Mouse (Mus musculus): ENCODE measurements around the gene Etv6. TPM values are rescaled to one million over a fixed set of nuclear protein-coding genes. Genes with fewer than 3 reads are reported as not detected.
A peak's percentile ranks its signal among the peaks of the same experiment; 100 is the strongest.
"Not testable (repeated sequence)": the region's sequence is repeated elsewhere in the genome, so short reads cannot be mapped to it uniquely, and the experiment has no call there.

The Etv6 gene
- polyA plus RNA-seq (2015; fragmentation: Nextera tagmentation; extraction: Ambion mirVana), result 3.0 and 3.8 TPM in 2 replicates

DNA sequence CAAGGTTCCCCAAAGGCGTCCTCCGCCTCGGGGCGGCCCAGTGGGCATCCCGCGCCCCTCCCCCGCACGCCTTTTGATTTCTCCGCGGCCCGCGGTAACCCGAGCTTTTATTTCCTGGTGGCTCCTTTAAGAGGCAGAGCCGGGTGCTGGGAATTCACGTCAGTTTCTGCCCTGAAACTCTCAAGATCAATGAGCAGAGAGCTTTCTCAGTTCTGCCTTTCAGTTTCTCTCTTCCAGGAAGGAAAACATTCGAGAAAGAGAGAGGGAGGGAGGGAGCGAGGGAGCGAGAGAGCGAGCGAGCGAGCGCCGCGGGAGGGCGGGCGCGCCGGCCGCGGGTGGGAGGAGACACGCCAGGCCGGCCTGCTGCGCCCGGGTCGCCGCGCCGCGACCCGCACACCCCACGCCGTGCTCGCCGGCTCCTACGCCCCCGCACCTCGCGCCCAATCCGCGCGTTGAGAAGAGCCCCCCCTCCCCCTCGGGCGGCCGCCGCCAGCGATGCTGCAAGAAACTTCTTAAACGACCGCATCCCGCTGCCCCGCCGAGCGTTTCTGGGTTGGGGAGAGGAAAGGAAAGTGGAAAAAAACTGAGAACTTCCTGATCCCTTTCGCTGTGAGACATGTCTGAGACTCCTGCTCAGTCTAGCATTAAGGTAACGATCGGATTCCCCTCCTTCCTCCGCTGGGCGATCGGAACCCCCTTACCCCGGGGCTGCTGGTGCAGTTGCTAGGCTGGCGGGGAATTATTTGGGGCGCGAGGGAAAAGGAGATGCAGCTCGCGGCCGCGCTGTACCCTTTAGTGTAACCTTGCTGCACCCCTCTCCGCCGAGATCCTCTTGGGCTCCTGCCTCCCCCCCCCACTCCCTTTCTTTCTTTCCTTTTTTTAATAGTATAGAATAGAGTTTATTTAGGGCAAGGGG lies at the start of gene Etv6:
Gene Etv6, plus strand, starts transcription at position 211 of the 916 bp plus-strand sequence.
- Histone ChIP-seq H3K4me2 (peak within 1 kb of the TSS; percentile 88), H3K4me1 (replicated peaks) (peaks cover 33% of the 10 kb centered on the region), H3K27ac (replicated peaks) (peak within 1 kb of the TSS; percentile 90), H3K36me3 (replicated peaks) (no peaks in the 10 kb centered on the region), H3K4me3 (replicated peaks) (peak within 1 kb of the TSS; percentile 74), H3K27me3 (no peaks in the 10 kb centered on the region), H3K9ac (peak within 1 kb of the TSS; percentile 58), H3K9me3 (replicated peaks) (no peaks in the 10 kb centered on the region)
- under 1% methylated on average over 77 of the region's 78 CpGs for WGBS (ENCODE audit: insufficient replicate concordance)
- peak; percentile 62 for ATAC-seq (ENCODE audit: insufficient read depth)

GRCm38 (mm10) chr6:133986161-133986560 lies 49.3 kb upstream of the Etv6 start:
- Histone ChIP-seq H3K27me3 (no peaks in the 10 kb centered on the region), H3K27ac (replicated peaks) (no peak overlapping the region), H3K4me3 (replicated peaks) (no peak overlapping the region), H3K4me2 (no peak overlapping the region), H3K9me3 (replicated peaks) (no peaks in the 10 kb centered on the region), H3K9ac (no peak overlapping the region), H3K36me3 (replicated peaks) (no peaks in the 10 kb centered on the region), H3K4me1 (replicated peaks) (no peaks in the 10 kb centered on the region)
- no peak for ATAC-seq (ENCODE audit: insufficient read depth)
- WGBS (ENCODE audit: insufficient replicate concordance), result 38% methylated on average over 2 of the region's 2 CpGs

GRCm38 (mm10) chr6:133987068-133987591 lies 48.4 kb upstream of the Etv6 start:
- Histone ChIP-seq H3K9me3 (replicated peaks) (no peaks in the 10 kb centered on the region), H3K9ac (no peak overlapping the region), H3K4me1 (replicated peaks) (no peaks in the 10 kb centered on the region), H3K4me3 (replicated peaks) (no peak overlapping the region), H3K27me3 (no peaks in the 10 kb centered on the region), H3K27ac (replicated peaks) (no peak overlapping the region), H3K4me2 (no peak overlapping the region), H3K36me3 (replicated peaks) (no peaks in the 10 kb centered on the region)
- ATAC-seq (ENCODE audit: insufficient read depth), result no peak
- 48% methylated on average over 2 of the region's 2 CpGs for WGBS (ENCODE audit: insufficient replicate concordance)

- H3K9me3 ChIP-seq (replicated peaks), result no peaks in the 10 kb centered on the region
- no peak overlapping the region for H3K4me3 ChIP-seq (replicated peaks)
- no peak for ATAC-seq (ENCODE audit: insufficient read depth)
- H3K27me3 ChIP-seq, result no peaks in the 10 kb centered on the region
- 58% methylated on average over 9 of the region's 9 CpGs for WGBS (ENCODE audit: insufficient replicate concordance)
- H3K4me2 ChIP-seq, result no peak overlapping the region
- H3K27ac ChIP-seq (replicated peaks), result no peak overlapping the region
- no peaks in the 10 kb centered on the region for H3K36me3 ChIP-seq (replicated peaks)
- H3K4me1 ChIP-seq (replicated peaks), result no peaks in the 10 kb centered on the region
- no peak overlapping the region for H3K9ac ChIP-seq
These were observed 47.5 kb upstream of the Etv6 start for GRCm38 (mm10) chr6:133988011-133988410.

GRCm38 (mm10) chr6:133997461-133997860 lies 38.0 kb upstream of the Etv6 start:
- Histone ChIP-seq H3K9ac (no peak overlapping the region), H3K27ac (replicated peaks) (no peak overlapping the region), H3K4me1 (replicated peaks) (no peaks in the 10 kb centered on the region), H3K36me3 (replicated peaks) (no peaks in the 10 kb centered on the region), H3K27me3 (no peaks in the 10 kb centered on the region), H3K4me3 (replicated peaks) (no peak overlapping the region), H3K4me2 (no peak overlapping the region), H3K9me3 (replicated peaks) (no peaks in the 10 kb centered on the region)
- WGBS (ENCODE audit: insufficient replicate concordance), result 59% methylated on average over 2 of the region's 2 CpGs
- no peak for ATAC-seq (ENCODE audit: insufficient read depth)

GRCm38 (mm10) chr6:133997935-133998334 lies 37.6 kb upstream of the Etv6 start:
- Histone ChIP-seq H3K4me1 (replicated peaks) (no peaks in the 10 kb centered on the region), H3K9me3 (replicated peaks) (no peaks in the 10 kb centered on the region), H3K9ac (no peak overlapping the region), H3K4me3 (replicated peaks) (no peak overlapping the region), H3K36me3 (replicated peaks) (no peaks in the 10 kb centered on the region), H3K4me2 (no peak overlapping the region), H3K27me3 (no peaks in the 10 kb centered on the region), H3K27ac (replicated peaks) (no peak overlapping the region)
- no peak for ATAC-seq (ENCODE audit: insufficient read depth)
- WGBS (ENCODE audit: insufficient replicate concordance), result 22% methylated on average over 2 of the region's 2 CpGs

GRCm38 (mm10) chr6:134014488-134015110 lies 20.9 kb upstream of the Etv6 start:
- H3K27ac ChIP-seq (replicated peaks); H3K9ac ChIP-seq; H3K4me2 ChIP-seq; H3K9me3 ChIP-seq (replicated peaks); H3K4me1 ChIP-seq (replicated peaks); ATAC-seq (ENCODE audit: insufficient read depth); H3K27me3 ChIP-seq; H3K36me3 ChIP-seq (replicated peaks); H3K4me3 ChIP-seq (replicated peaks): not testable (repeated sequence)
- WGBS (ENCODE audit: insufficient replicate concordance), result 59% methylated on average over 6 of the region's 12 CpGs

GRCm38 (mm10) chr6:134018807-134019206 lies 16.7 kb upstream of the Etv6 start:
- H3K9me3 ChIP-seq (replicated peaks), result no peaks in the 10 kb centered on the region
- H3K27ac ChIP-seq (replicated peaks), result no peak overlapping the region
- no peaks in the 10 kb centered on the region for H3K36me3 ChIP-seq (replicated peaks)
- H3K4me3 ChIP-seq (replicated peaks), result no peak overlapping the region
- no peak overlapping the region for H3K9ac ChIP-seq
- H3K4me1 ChIP-seq (replicated peaks), result no peaks in the 10 kb centered on the region
- no peak overlapping the region for H3K4me2 ChIP-seq
- no peak for ATAC-seq (ENCODE audit: insufficient read depth)
- WGBS (ENCODE audit: insufficient replicate concordance), result 78% methylated on average over 1 of the region's 1 CpGs
- no peaks in the 10 kb centered on the region for H3K27me3 ChIP-seq

GRCm38 (mm10) chr6:134020821-134021220 lies 14.7 kb upstream of the Etv6 start:
- no peak overlapping the region for H3K4me3 ChIP-seq (replicated peaks)
- H3K36me3 ChIP-seq (replicated peaks), result no peaks in the 10 kb centered on the region
- H3K9me3 ChIP-seq (replicated peaks), result no peaks in the 10 kb centered on the region
- 31% methylated on average over 6 of the region's 6 CpGs for whole genome bisulfite sequencing (ENCODE audit: insufficient replicate concordance)
- H3K4me1 ChIP-seq (replicated peaks), result no peaks in the 10 kb centered on the region
- no peak for ATAC-seq (ENCODE audit: insufficient read depth)
- no peak overlapping the region for H3K27ac ChIP-seq (replicated peaks)
- H3K4me2 ChIP-seq, result no peak overlapping the region
- no peak overlapping the region for H3K9ac ChIP-seq
- no peaks in the 10 kb centered on the region for H3K27me3 ChIP-seq

- no peaks in the 10 kb centered on the region for H3K4me1 ChIP-seq (replicated peaks)
- no peak overlapping the region for H3K4me3 ChIP-seq (replicated peaks)
- no peak for ATAC-seq (ENCODE audit: insufficient read depth)
- no peaks in the 10 kb centered on the region for H3K9me3 ChIP-seq (replicated peaks)
- H3K27ac ChIP-seq (replicated peaks), result no peak overlapping the region
- H3K36me3 ChIP-seq (replicated peaks), result no peaks in the 10 kb centered on the region
- H3K9ac ChIP-seq, result no peak overlapping the region
- no peak overlapping the region for H3K4me2 ChIP-seq
- 47% methylated on average over 2 of the region's 2 CpGs for WGBS (ENCODE audit: insufficient replicate concordance)
- H3K27me3 ChIP-seq, result no peaks in the 10 kb centered on the region
These were observed 9.2 kb upstream of the Etv6 start for GRCm38 (mm10) chr6:134026264-134026663.

GRCm38 (mm10) chr6:134027022-134027421 lies 8.5 kb upstream of the Etv6 start:
- H3K36me3 ChIP-seq (replicated peaks), result no peaks in the 10 kb centered on the region
- no peaks in the 10 kb centered on the region for H3K9me3 ChIP-seq (replicated peaks)
- H3K4me2 ChIP-seq, result no peak overlapping the region
- H3K9ac ChIP-seq, result no peak overlapping the region
- H3K27ac ChIP-seq (replicated peaks), result no peak overlapping the region
- no peaks in the 10 kb centered on the region for H3K4me1 ChIP-seq (replicated peaks)
- WGBS (ENCODE audit: insufficient replicate concordance), result 60% methylated on average over 4 of the region's 4 CpGs
- ATAC-seq (ENCODE audit: insufficient read depth), result no peak
- H3K27me3 ChIP-seq, result no peaks in the 10 kb centered on the region
- H3K4me3 ChIP-seq (replicated peaks), result no peak overlapping the region

Measured in liver, embryonic 15.5 days (tissue).